Mouse (Mus musculus) large intestine, adult 2 months (tissue): ENCODE results near the gene Clint1. TPM values are rescaled to one million over a fixed set of nuclear protein-coding genes. Genes with fewer than 3 reads are reported as not detected.
"Not testable (repeated sequence)": the region's sequence is repeated elsewhere in the genome, so short reads cannot be mapped to it uniquely, and the experiment has no call there.

Source experiments
- DNase-seq: peaks from one replicate; pipeline ENCODE4 v3.0.0-alpha.2; 2012; ENCODE audit warnings: low read depth, low spot score
- WGBS: fragments of 180-500 bp; shearing (Covaris S2); methylation state at CpG from one replicate; pipeline ENCODE4 v1.1.7; 2018; 5-methylcytosine and 5-hydroxymethylcytosine counted together
- polyA plus RNA-seq: library from polyadenylated mRNA; depleted of rRNA; stranded (reverse); fragments of >200 nt; gene quantifications from 2 replicates; pipeline ENCODE4 v1.2.3, GENCODE M21; 2012

The Clint1 gene
- polyA plus RNA-seq, 1 experiment, result 78.2 TPM

GRCm38 (mm10) chr11:45846008-45846407 lies 5.8 kb upstream of the Clint1 start:
- WGBS, result 83% methylated on average over 3 of the region's 3 CpGs

DNA sequence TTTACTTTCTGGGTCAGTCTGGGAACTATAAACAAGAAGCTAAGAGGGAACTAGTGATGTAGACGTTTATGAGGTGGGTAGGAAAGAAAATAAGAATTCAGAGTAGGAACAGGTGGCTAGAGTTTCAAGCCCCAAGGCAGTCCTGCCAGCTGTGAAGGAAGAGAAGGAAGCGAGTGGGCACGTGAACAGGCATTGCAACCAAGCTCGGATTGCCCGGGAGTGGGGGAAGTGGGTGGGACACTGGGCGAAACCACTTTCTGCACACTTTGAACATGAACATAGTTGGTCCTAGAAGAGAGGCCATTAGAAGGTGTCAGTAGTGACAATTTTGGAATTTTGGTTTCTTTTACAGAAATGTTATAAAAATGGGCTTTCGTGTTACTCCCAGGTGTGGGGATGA lies 4.3 kb upstream of the Clint1 start:
- DNase-seq, result no peak
- WGBS, result 59% methylated on average over 7 of the region's 7 CpGs

More at GRCm38 (mm10) chr11:45846008-45846407, 5.8 kb upstream of the Clint1 start:
- no peak for DNase-seq

DNA sequence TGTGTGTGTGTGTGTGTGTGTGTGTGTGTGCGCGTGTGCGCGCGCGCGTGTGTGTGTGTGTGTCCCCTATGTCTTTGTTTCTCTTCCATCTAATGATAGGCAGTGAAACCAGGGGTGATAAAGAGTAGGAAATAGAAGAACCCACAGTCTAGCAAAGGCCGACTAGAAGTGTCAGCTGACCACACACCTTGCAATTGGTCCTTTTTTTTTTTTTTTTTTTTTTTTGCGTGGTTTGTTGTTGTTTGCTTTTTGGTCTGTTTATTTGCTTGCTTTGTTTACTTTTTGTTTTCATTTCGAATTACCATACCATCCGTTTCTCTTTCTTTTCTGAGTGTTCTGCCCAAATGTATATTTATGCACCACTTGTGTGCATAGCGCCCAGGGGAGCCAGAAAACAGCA lies 3.6 kb upstream of the Clint1 start:
- WGBS, result 79% methylated on average over 12 of the region's 12 CpGs
- DNase-seq, result no peak

- DNase-seq, result no peak
- 81% methylated on average over 4 of the region's 4 CpGs for WGBS
Observed at GRCm38 (mm10) chr11:45849203-45849602, 2.6 kb upstream of the Clint1 start.

GRCm38 (mm10) chr11:45849859-45850258 lies 2.0 kb upstream of the Clint1 start:
- DNase-seq, result no peak
- WGBS, result 62% methylated on average over 3 of the region's 3 CpGs

DNA sequence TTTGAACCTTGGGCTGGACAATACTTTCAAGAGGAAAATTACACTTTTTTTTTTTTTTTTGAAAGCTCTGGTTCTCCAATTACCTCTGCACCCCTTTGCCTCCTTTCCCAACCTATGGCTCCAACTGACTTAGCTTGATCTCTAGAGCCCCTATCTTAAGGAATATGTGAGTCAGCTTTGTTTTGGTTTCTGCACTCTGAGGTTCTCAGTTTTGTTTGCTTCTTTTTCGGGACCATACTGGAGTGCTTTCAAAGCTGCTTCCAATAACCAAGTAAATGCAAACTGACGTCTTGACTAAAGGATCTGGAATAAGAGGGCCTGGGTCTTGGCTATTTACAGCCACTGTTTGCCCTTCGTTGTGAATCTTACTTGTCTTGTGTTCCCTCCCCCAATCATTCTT lies 1.5 kb upstream of the Clint1 start:
- DNase-seq, result no peak
- WGBS, result 69% methylated on average over 3 of the region's 3 CpGs

GRCm38 (mm10) chr11:45852124-45852994 lies 508 bp downstream of the Clint1 start:
- no peak for DNase-seq
- 1% methylated on average over 42 of the region's 58 CpGs for WGBS

- WGBS, result 7% methylated on average over 6 of the region's 6 CpGs
- no peak for DNase-seq
Observed at GRCm38 (mm10) chr11:45852995-45853317, 1.1 kb downstream of the Clint1 start.

DNA sequence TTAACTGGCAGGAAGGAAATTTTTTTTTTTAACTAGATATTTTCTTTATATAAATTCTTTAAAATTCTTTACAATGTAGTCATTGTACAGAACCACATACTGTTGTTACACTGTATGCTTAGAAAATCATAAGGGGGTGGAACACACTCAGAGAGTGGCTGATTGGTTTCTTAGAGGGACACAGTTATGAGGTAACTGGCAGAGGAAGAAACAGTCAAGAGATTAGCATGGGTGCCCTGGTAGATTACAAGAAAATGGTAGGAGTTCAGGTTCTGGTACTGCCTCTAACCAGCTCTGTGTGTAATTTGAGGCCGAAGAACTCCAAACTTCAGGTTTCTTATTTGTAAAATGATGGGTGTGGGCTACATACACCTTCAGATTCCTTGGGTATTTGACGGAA lies 2.1 kb downstream of the Clint1 start:
- DNase-seq, result no peak
- 44% methylated on average over 2 of the region's 2 CpGs for WGBS

DNA sequence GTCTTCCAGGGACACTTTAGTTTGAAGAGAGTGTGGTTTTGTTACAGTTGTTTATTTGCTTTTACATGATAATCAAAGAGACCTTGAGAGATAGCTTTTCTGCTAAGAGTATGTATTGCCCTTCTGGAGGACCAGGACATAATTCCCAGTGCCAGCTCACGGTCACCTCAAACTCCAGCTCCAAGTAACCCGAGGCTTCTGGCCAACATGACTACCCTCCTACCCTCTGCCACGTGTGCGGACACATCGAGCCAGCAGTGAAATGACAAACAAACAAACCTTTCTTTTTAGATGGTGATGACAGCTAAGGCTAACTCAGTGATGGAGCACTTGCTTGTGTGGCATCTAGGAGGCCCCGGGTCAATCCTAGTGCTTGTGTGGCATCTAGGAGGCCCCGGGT lies 2.5 kb downstream of the Clint1 start:
- no peak for DNase-seq
- WGBS, result 33% methylated on average over 7 of the region's 7 CpGs

- DNase-seq, result no peak
- WGBS, result 13% methylated on average over 7 of the region's 7 CpGs
Observed at GRCm38 (mm10) chr11:45855407-45856148, 3.7 kb downstream of the Clint1 start.

DNA sequence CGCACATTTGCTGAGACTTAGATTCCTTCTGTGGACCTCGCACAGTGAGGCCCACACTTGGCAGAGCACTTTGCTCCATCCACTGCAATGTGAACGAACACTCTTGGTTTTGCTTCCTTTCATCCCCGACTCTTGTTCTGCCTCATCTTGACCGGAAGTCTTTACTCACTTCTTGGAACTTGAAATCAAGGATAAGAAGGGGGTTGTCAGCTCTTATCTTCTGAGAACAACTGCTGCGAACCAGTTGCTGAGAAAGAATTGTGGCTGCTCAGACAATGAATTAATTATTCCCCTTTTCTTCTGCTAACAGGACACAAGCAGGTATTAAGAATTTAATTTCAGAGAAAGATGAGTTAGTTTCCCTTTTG lies 4.3 kb downstream of the Clint1 start:
- WGBS, result 14% methylated on average over 6 of the region's 6 CpGs
- DNase-seq, result no peak

DNA sequence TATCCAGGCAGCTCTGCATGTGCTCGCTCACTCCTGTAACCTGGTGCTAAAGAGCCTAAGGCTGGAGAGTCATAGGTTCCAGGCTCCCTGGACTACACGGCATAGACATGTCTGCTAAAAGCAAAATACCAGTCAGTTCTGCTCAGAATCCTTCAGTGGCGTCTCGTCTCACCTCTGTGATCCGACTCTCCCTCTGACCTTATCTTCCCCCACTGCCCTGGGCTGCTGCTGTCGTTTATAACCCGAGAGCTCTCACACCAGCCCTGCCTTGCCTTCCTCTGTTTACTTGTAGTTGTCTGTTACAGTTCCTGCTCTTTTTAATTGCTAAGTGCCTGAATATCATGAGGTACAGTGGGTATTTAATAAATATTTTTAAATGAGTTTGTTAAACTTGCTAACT lies 9.5 kb downstream of the Clint1 start:
- 29% methylated on average over 7 of the region's 7 CpGs for WGBS
- DNase-seq, result no peak

DNA sequence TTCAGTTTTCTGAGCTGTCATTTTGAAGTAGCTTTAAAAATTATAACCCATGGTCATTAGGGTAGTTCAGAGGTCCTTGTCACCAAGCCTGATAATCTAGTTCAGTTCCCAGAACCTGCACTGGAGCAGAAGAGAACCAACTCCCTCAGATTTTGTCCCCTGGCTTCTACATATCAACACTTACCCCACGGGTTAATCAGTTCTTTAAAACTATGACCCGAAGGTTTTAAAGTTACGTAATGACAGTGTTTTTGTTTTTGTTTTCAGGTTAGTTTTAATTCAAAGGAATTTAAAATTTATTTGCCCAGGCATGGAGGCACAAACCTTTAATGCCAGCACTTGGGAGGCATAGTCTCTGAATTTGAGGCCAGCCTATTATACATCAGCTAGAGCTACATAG lies 12.6 kb downstream of the Clint1 start:
- DNase-seq, result no peak
- WGBS, result 52% methylated on average over 3 of the region's 3 CpGs

DNA sequence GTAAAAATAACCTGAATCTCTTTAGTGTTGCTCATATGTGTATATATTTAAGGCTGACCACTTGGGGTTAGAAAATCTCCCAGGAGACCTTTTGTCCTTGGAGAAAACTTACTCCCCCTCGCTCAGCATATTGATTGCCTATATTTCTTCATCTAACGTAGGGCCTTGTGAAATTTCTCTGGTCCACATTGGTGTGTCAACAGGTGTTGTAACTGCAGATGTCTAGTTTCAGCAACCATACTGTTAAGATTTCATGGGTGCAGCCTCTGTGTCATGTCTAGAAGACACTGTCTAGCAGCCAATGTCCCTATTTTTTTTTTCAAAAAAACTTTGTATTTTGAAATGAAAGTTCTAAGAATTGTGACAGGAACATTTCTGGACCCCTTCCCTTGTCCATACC lies 14.0 kb downstream of the Clint1 start:
- 62% methylated on average over 2 of the region's 2 CpGs for WGBS
- no peak for DNase-seq

- 66% methylated on average over 4 of the region's 4 CpGs for WGBS
- no peak for DNase-seq
Observed at GRCm38 (mm10) chr11:45866534-45866933, 14.7 kb downstream of the Clint1 start.

GRCm38 (mm10) chr11:45873666-45874065 lies 21.8 kb downstream of the Clint1 start:
- no peak for DNase-seq
- 76% methylated on average over 1 of the region's 1 CpGs for WGBS

DNA sequence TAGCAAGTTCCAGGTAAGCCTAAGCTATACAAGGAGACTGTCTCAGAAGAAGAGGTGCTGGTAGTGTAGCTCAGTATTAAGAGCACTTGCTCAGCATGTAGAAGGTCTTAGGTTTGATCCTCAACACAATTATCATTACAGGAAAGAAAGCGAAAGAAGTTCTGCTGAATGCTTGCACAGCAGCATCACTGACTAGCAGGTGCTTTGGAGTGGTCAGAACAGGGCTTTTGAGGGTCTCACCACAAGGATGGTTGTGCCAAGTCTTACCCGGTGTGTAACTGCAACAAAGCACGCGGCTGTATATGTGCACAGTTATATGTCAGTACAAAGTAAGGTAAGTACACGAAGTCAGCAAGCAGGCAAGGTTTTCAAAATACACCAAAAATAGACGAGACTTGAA lies 22.4 kb downstream of the Clint1 start:
- 93% methylated on average over 6 of the region's 6 CpGs for WGBS
- DNase-seq, result no peak

GRCm38 (mm10) chr11:45875351-45875935 lies 23.6 kb downstream of the Clint1 start:
- no peak for DNase-seq
- 80% methylated on average over 7 of the region's 7 CpGs for WGBS

- DNase-seq, result no peak
- WGBS, result 24% methylated on average over 2 of the region's 2 CpGs
Observed at GRCm38 (mm10) chr11:45876036-45876435, 24.2 kb downstream of the Clint1 start.

- 63% methylated on average over 4 of the region's 4 CpGs for WGBS
- DNase-seq, result not testable (repeated sequence)
Observed at GRCm38 (mm10) chr11:45879366-45879765, 27.5 kb downstream of the Clint1 start.
